Mouse (Mus musculus) intestine, embryonic 16.5 days (tissue): Measurements from ENCODE around the gene Cyp51. TPM values are rescaled to one million over a fixed set of nuclear protein-coding genes. Genes with fewer than 3 reads are reported as not detected.
"Not testable (repeated sequence)": the region's sequence is repeated elsewhere in the genome, so short reads cannot be mapped to it uniquely, and the experiment has no call there.

ENCODE experiments used
- ATAC-seq: fragments of 200-750 bp; cut with Nextera tagmentation; 2 replicates; pipeline ENCODE4 v1.8.0; 2017; ENCODE audit warnings: moderate TSS enrichment, moderate library complexity
- H3K27ac ChIP-seq: fragments of 300-500 bp; sonication (generic); 2 replicates; pipeline ENCODE4 v1.5.1; 2014; ENCODE audit warnings: mild to moderate bottlenecking, low read length
- H3K27me3 ChIP-seq: fragments of 300-500 bp; sonication (generic); replicated peaks from 2 replicates; pipeline ENCODE4 v1.6.1; 2014; ENCODE audit warnings: low read length, control low read depth, mixed read lengths; ENCODE audit not compliant: control insufficient read depth, insufficient read depth
- H3K36me3 ChIP-seq: fragments of 300-500 bp; sonication (generic); 2 replicates; pipeline ENCODE4 v1.6.1; 2014; ENCODE audit warnings: low read length, control low read depth; ENCODE audit not compliant: control insufficient read depth, insufficient read depth
- H3K4me1 ChIP-seq: fragments of 300-500 bp; sonication (generic); 2 replicates; pipeline ENCODE4 v1.6.1; 2014; ENCODE audit warnings: low read length, control low read depth, mixed read lengths; ENCODE audit not compliant: control insufficient read depth, insufficient read depth
- H3K4me2 ChIP-seq: fragments of 300-500 bp; sonication (generic); 2 replicates; pipeline ENCODE4 v1.6.1; 2014; ENCODE audit warnings: low read depth, low read length, control low read depth
- H3K4me3 ChIP-seq: fragments of 300-500 bp; sonication (generic); 2 replicates; pipeline ENCODE4 v1.5.1; 2014; ENCODE audit warnings: mild to moderate bottlenecking, low read length
- H3K9ac ChIP-seq: fragments of 300-500 bp; sonication (generic); 2 replicates; pipeline ENCODE4 v1.6.1; 2014; ENCODE audit warnings: low read depth, low read length
- H3K9me3 ChIP-seq: fragments of 300-500 bp; sonication (generic); 2 replicates; pipeline ENCODE4 v1.6.1; 2016; ENCODE audit warnings: low read length, control low read depth; ENCODE audit not compliant: control insufficient read depth
- whole genome bisulfite sequencing: fragments of 180-500 bp; shearing (Covaris S2); extraction: QIAGEN DNeasy Blood & Tissue Kit; methylation state at CpG from one replicate; pipeline ENCODE4 v1.1.7; 2014; 5-methylcytosine and 5-hydroxymethylcytosine counted together
- polyA plus RNA-seq: library from polyadenylated mRNA; unstranded; fragments of >200 nt; fragmentation: Nextera tagmentation; extraction: Ambion mirVana; gene quantifications from 2 replicates; pipeline ENCODE4 v1.2.1, GENCODE M21; 2015

The Cyp51 gene
- 114 and 117 TPM in 2 replicates for polyA plus RNA-seq

DNA sequence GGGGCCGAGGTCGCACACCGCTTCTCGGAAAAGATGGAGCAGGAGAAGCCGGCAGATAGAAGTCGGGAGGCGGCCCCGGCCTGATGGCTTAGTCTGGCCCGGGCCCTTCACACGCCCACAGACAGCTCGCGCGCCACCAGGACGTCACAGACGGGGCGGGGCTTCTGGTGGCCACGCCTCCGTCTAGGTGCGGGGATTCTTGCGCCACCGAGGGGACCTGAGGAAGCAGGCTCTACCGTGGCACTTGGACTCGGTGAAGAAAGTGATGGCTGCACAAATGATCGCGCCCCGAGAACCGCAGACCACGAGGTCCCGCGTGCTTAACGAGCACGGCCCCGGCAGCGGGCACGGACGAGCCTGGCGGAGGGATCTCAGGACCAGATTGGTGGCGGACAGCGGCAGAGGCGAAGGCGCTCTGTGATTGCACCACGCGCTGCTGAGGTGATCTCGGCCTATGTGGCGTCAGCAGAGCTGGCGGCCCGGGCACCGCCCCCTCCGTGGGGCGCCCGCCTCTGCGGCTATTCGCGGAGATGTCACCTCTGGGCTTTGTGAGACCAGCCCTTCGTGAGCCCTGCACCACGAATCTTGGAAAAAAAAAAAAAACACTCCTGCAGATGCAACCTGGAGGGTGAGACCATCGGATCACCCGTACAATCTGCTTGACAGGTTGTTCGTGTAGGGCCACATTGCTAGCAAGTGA is at the start of gene Cyp51:
Gene Cyp51, minus strand, starts transcription at position 406 of the 700 bp plus-strand sequence.
- Histone ChIP-seq H3K36me3 (peaks cover 11% of the 10 kb centered on the region; the same call in 1 of the 2 replicates), H3K4me2 (peak within 1 kb of the TSS; percentile 56), H3K27me3 (no peaks in the 10 kb centered on the region), H3K9me3 (no peaks in the 10 kb centered on the region), H3K9ac (peak within 1 kb of the TSS; percentile 93), H3K27ac (peak within 1 kb of the TSS; percentile 97), H3K4me3 (peak within 1 kb of the TSS; percentile 98), H3K4me1 (no peaks in the 10 kb centered on the region)
- ATAC-seq, result peak; percentile 98
- WGBS, result under 1% methylated on average over 59 of the region's 59 CpGs

DNA sequence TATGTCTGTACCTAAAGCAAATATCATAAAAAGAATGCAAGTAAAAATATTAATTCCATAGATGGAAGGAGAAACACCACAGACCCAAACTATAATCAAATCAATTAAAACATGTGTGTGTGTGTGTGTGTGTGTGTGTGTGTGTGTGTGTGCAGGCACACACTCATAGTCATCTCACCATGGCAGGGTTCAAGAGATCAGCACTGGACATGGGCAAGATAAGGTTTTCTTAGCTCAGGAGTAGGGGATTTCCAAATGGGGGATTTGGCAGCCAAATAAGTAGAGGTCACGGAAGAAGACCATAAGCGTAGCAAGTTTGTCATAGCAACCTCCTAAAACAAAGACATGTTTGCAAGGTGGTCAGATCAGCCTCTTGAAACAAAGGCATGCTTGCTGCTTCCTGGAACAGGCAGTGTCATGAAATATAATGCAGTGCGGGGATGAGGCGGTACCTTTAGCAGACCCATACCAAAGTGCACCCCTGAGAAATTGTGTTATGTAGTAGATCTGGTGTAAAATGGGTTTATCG is 8.1 kb upstream of the Cyp51 start:
- Histone ChIP-seq H3K36me3 (no peaks in the 10 kb centered on the region), H3K27ac (no peak overlapping the region), H3K4me3 (no peak overlapping the region), H3K27me3 (no peaks in the 10 kb centered on the region), H3K9ac (no peak overlapping the region), H3K4me1 (no peaks in the 10 kb centered on the region), H3K4me2 (no peak overlapping the region), H3K9me3 (no peaks in the 10 kb centered on the region)
- 90% methylated on average over 5 of the region's 5 CpGs for WGBS
- no peak for ATAC-seq

DNA sequence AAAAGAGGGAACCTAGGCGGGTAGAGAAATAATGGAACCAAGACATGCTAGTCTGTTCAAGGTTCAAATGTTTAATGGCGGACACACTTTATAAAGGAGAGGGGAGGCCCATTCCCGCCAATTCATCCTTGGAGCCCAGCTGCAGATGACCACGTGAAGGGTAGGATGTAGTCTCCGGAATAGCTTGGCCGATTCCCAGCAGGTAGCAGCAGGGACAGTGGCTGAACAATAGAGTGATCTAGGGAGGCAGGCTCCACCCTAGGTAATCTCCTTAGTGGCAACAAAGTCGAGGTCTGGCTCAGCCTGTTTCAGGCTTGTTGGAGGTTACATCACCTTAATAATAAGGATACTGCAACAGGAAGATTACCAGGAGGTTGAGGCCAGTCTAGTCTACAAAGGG is 2.5 kb upstream of the Cyp51 start:
- WGBS, result 71% methylated on average over 7 of the region's 7 CpGs
- not testable (repeated sequence) for H3K9ac ChIP-seq

DNA sequence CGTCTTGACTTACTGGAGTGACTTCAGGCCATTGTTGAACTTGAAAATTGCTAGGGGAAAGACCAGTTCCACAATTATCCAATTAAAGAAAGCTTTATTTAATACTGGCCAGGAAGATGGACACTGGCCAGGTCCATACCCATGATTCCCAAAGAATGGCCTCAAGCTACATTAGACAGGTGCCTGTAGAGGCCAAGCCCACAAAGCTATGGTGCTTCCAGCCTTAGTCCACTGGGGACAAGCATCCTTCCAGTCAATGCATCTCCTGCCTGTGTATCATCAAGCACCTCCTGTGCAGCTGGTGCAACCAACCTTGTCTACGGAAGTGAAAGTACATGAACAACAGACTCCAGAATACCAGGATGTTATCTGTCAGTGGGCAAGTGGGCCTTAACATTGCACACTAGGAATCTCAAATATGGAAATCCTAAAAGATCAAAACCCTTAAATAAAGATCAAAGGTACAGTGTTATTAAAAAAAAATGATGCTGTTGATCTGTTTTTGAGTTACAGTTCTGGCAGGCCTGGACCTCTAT is 1.2 kb upstream of the Cyp51 start:
- 86% methylated on average over 2 of the region's 2 CpGs for WGBS
- H3K4me3 ChIP-seq, result no peak overlapping the region
- no peak overlapping the region for H3K27ac ChIP-seq
- no peak for ATAC-seq
- no peak overlapping the region for H3K4me2 ChIP-seq
- H3K9ac ChIP-seq, result no peak overlapping the region
- H3K27me3 ChIP-seq, result no peaks in the 10 kb centered on the region
- H3K36me3 ChIP-seq, result peaks cover 6% of the 10 kb centered on the region; the same call in 1 of the 2 replicates
- no peaks in the 10 kb centered on the region for H3K9me3 ChIP-seq
- H3K4me1 ChIP-seq, result no peaks in the 10 kb centered on the region

More for the DNA sequence above, 2.5 kb upstream of the Cyp51 start:
- ATAC-seq, H3K27me3 ChIP-seq, H3K36me3 ChIP-seq, H3K4me2 ChIP-seq, H3K9me3 ChIP-seq, H3K4me1 ChIP-seq, H3K4me3 ChIP-seq, H3K27ac ChIP-seq: not testable (repeated sequence)

DNA sequence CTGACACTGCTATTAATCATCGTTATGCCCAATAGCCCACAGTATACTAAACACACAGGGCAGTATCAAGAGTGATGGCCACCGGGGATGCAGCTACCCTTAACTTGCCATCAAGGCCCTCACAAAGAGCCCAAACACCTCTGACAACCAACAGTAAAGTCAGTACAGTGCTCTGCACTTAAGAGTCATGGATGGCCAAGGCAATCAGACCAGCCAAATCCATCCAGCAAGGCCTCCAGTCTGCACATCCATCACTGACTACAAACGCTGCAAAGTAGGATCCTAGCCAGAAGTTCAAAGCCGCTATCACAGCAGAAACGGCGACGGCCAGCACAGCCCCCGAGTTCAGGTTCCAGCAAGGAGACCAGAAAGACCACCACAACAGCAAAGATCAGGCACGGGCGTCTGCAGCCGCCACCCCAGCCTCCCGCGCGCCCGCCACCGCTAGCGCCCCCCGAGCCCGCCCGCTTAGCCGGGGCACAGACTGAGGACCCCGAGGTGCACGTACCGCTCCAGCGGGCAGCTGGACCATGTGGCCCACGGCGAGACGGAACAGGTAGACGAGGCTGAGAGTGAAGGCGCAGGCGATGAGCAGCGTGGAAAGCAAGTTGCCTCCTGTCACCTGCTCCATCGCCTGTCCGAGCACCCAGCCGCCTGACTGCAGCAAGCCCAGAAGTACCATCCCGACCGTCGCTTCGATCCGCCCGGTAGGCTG is 763 bp downstream of the Cyp51 start:
- H3K27ac ChIP-seq, result peak overlapping the region; percentile 97
- H3K4me2 ChIP-seq, result peak overlapping the region; percentile 56
- peak overlapping the region; percentile 93 for H3K9ac ChIP-seq
- ATAC-seq, result peak; percentile 4
- H3K4me1 ChIP-seq, result no peaks in the 10 kb centered on the region
- peaks cover 16% of the 10 kb centered on the region; the same call in 1 of the 2 replicates for H3K36me3 ChIP-seq
- H3K4me3 ChIP-seq, result peak overlapping the region; percentile 98
- H3K27me3 ChIP-seq, result no peaks in the 10 kb centered on the region
- H3K9me3 ChIP-seq, result no peaks in the 10 kb centered on the region
- WGBS, result under 1% methylated on average over 41 of the region's 41 CpGs

DNA sequence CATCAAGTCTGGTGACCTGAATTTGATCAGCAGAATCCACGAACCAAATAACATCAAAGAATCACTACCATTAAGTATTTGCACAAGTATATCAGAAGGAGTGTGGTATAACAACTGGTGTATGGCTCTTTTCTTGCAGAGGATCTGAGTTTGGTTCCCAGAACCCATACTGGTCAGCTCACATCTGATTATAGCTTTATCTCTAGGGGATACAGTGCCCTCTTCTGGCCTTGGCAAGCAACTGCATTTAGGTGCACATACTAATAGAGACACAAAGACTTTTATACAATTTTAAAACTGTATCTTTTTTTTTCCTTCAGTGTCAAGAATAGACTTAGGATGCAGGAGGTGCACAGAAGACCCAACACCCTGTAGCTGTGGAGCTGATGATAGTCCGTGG is 2.8 kb downstream of the Cyp51 start:
- Histone ChIP-seq H3K4me3 (no peak overlapping the region), H3K9ac (no peak overlapping the region), H3K4me2 (no peak overlapping the region), H3K27me3 (no peaks in the 10 kb centered on the region), H3K4me1 (no peaks in the 10 kb centered on the region), H3K27ac (no peak overlapping the region), H3K36me3 (peaks cover 16% of the 10 kb centered on the region; the same call in 1 of the 2 replicates), H3K9me3 (no peaks in the 10 kb centered on the region)
- no peak for ATAC-seq
- 92% methylated on average over 2 of the region's 2 CpGs for WGBS

DNA sequence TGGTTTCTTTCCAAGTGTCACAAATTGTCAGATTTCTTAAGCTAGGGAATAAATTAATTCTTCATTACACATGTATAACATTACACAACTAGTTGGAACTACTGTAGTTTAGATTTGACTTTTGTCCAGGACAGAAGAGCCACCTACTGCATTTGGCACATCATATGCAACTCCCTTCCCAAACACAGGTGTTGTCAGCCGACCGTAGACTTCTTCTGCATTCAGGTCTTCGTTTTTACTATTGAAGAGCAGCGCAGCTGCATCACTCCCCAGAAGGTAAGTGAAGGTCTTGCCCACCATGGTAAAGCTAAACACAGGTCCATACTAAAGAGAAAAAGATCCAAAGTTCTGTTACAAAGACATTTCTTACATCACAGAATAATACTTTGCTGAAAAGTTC is 3.5 kb downstream of the Cyp51 start:
- no peak overlapping the region for H3K9ac ChIP-seq
- 96% methylated on average over 4 of the region's 4 CpGs for WGBS
- ATAC-seq, result no peak
- no peak overlapping the region for H3K4me2 ChIP-seq
- no peak overlapping the region for H3K4me3 ChIP-seq
- H3K27me3 ChIP-seq, result no peaks in the 10 kb centered on the region
- peaks cover 16% of the 10 kb centered on the region; the same call in 1 of the 2 replicates for H3K36me3 ChIP-seq
- no peaks in the 10 kb centered on the region for H3K4me1 ChIP-seq
- no peak overlapping the region for H3K27ac ChIP-seq
- H3K9me3 ChIP-seq, result no peaks in the 10 kb centered on the region

DNA sequence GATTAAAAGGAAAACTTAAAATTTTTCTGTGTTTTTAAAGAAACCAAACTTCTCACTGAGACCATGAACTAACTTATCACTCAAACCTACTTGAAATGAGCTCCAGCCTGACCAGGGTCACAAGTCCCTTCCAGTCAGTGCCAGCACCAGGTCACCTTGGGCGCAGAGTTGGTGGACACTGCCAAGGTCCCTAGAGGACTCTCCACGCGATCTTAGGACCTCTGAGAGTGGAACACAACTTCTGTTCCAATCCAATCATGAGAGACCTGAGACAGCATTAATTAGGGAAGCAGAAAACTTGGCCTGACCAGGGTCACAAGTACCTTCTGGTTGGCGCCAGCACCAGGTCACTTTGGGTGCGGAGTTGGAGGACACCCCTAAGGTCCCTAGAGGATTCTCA is 10.1 kb downstream of the Cyp51 start:
- Histone ChIP-seq H3K9ac (no peak overlapping the region), H3K4me2 (no peak overlapping the region), H3K27ac (no peak overlapping the region), H3K4me3 (no peak overlapping the region), H3K36me3 (peaks cover 16% of the 10 kb centered on the region), H3K27me3 (no peaks in the 10 kb centered on the region), H3K4me1 (no peaks in the 10 kb centered on the region), H3K9me3 (no peaks in the 10 kb centered on the region)
- 96% methylated on average over 5 of the region's 5 CpGs for WGBS
- ATAC-seq, result no peak

DNA sequence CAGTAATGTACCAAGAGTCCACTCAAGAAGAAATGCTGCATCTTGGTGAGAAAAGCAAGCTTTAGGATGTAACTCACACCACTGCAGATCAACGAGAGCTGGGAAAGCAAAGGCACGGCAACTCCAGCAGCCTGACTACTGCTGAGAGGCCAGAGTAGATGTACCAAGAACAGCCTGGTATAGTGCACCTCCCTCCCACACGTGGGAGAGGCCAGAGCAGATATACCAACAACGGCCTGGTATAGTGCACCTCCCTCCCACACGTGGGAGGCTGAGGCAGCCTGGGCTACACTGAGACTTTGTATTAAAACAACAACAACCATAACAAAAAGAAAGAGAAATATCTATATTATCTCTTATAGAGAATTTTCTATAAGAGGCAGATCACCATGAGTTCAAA is 16.4 kb downstream of the Cyp51 start:
- H3K36me3 ChIP-seq, result peaks cover 11% of the 10 kb centered on the region; the same call in 1 of the 2 replicates
- no peak overlapping the region for H3K4me3 ChIP-seq
- WGBS, result 91% methylated on average over 5 of the region's 5 CpGs
- no peaks in the 10 kb centered on the region for H3K27me3 ChIP-seq
- ATAC-seq, result no peak
- no peaks in the 10 kb centered on the region for H3K9me3 ChIP-seq
- no peak overlapping the region for H3K4me2 ChIP-seq
- no peaks in the 10 kb centered on the region for H3K4me1 ChIP-seq
- H3K9ac ChIP-seq, result no peak overlapping the region
- no peak overlapping the region for H3K27ac ChIP-seq
